Mouse (Mus musculus): ENCODE measurements at regions not wholly inside any gene's neighbourhood (a gene's known extent, or its start where the extent isn't known, plus 50 kb on each side); places are given as distances from the start of the nearest gene placed in this dataset.
A peak's percentile ranks its signal among the peaks of the same experiment; 100 is the strongest.
"Not testable (repeated sequence)": the region's sequence is repeated elsewhere in the genome, so short reads cannot be mapped to it uniquely, and the experiment has no call there.

- ATAC-seq (ENCODE audit: low FRiP score); H3K9me3 ChIP-seq; H3K36me3 ChIP-seq (replicated peaks); H3K27me3 ChIP-seq; H3K4me1 ChIP-seq; H3K27ac ChIP-seq; H3K4me2 ChIP-seq; H3K9ac ChIP-seq: not testable (repeated sequence)
- no CpG with 5 or more reads among the region's 45 CpGs for WGBS
- H3K4me3 ChIP-seq (replicated peaks), result 0 out of 2 replicates have a peak overlapping the region, but pooled peaks have one; percentile 19
Measured at GRCm38 (mm10) chr12:22623205-22623604, 1156.9 kb downstream of the Gm10330 start.

Measured in forebrain, embryonic 12.5 days (tissue).